Mouse (Mus musculus) forebrain, postnatal 0 days (tissue): Measurements from ENCODE around the gene Lrp1. TPM values are rescaled to one million over a fixed set of nuclear protein-coding genes. Genes with fewer than 3 reads are reported as not detected.

Experiments used
- ATAC-seq: fragments of 200-750 bp; cut with Nextera tagmentation; 2 replicates; pipeline ENCODE4 v1.8.0; 2017; ENCODE audit warnings: mild to moderate bottlenecking, moderate library complexity
- DNase-seq: peaks from one replicate; pipeline ENCODE4 v3.0.0-alpha.2; 2015
- H3K27ac ChIP-seq: fragments of 300-500 bp; sonication (generic); 2 replicates; pipeline ENCODE4 v1.5.1; 2014; ENCODE audit warnings: low read depth, mild to moderate bottlenecking, antibody characterized with exemption, low read length, moderate library complexity, mixed read lengths
- H3K27me3 ChIP-seq: fragments of 300-500 bp; sonication (generic); 2 replicates; pipeline ENCODE4 v1.6.1; 2014; ENCODE audit warnings: mild to moderate bottlenecking, low read length, mixed read lengths; ENCODE audit not compliant: insufficient read depth
- H3K36me3 ChIP-seq: fragments of 300-500 bp; sonication (generic); 2 replicates; pipeline ENCODE4 v1.6.1; 2014; ENCODE audit warnings: mild to moderate bottlenecking, moderate library complexity; ENCODE audit not compliant: insufficient read depth
- H3K4me1 ChIP-seq: fragments of 300-500 bp; sonication (generic); 2 replicates; pipeline ENCODE4 v1.6.1; 2014; ENCODE audit warnings: antibody characterized with exemption; ENCODE audit not compliant: insufficient read depth
- H3K4me2 ChIP-seq: fragments of 300-500 bp; sonication (generic); 2 replicates; pipeline ENCODE4 v1.6.1; 2014; ENCODE audit warnings: low read depth, mild to moderate bottlenecking, moderate library complexity
- H3K4me3 ChIP-seq: fragments of 300-500 bp; sonication (generic); 2 replicates; pipeline ENCODE4 v1.5.1; 2014; ENCODE audit warnings: low read depth, low read length, mixed read lengths
- H3K9ac ChIP-seq: fragments of 300-500 bp; sonication (generic); 2 replicates; pipeline ENCODE4 v1.6.1; 2014; ENCODE audit warnings: mild to moderate bottlenecking
- H3K9me3 ChIP-seq: fragments of 300-500 bp; sonication (generic); 2 replicates; pipeline ENCODE4 v1.6.1; 2016; ENCODE audit warnings: low read length
- CTCF ChIP-seq: sonication (generic); IDR thresholded peaks from 2 replicates; pipeline ENCODE4 v1.5.1; 2016; ENCODE audit warnings: antibody characterized with exemption, control low read depth, low read depth
- WGBS: fragments of 180-500 bp; shearing (Covaris S2); extraction: QIAGEN DNeasy Blood & Tissue Kit; methylation state at CpG from one replicate; pipeline ENCODE4 v1.1.7; 2014; 5-methylcytosine and 5-hydroxymethylcytosine counted together
- polyA plus RNA-seq: library from polyadenylated mRNA; unstranded; fragments of >200 nt; fragmentation: Nextera tagmentation; extraction: Ambion mirVana; gene quantifications from 2 replicates; pipeline ENCODE4 v1.2.1, GENCODE M21; 2015
- total RNA-seq: library from RNA; depleted of rRNA; stranded (reverse); fragments of >200 nt; gene quantifications from 2 replicates; pipeline ENCODE4 v1.2.3, GENCODE M21; 2014; rRNA removed

Lrp1 gene
- total and polyA plus RNA-seq, 2 experiments from 2014 or later: 70.4 to 228 TPM

- TF ChIP-seq CTCF: no peak
- no peak overlapping the region for H3K4me3 ChIP-seq
- no peak overlapping the region for H3K4me2 ChIP-seq
- WGBS: 78% methylated on average over 18 of the region's 18 CpGs
- 0 out of 2 replicates have a peak overlapping the region, but pooled peaks have one; percentile 9 for H3K27ac ChIP-seq
- no peaks in the 10 kb centered on the region for H3K27me3 ChIP-seq
- ATAC-seq (no peak; the same call in 1 of the 2 replicates), DNase-seq (no peak)
- H3K9me3 ChIP-seq: no peaks in the 10 kb centered on the region
- peaks cover 71% of the 10 kb centered on the region for H3K36me3 ChIP-seq
- H3K4me1 ChIP-seq: no peaks in the 10 kb centered on the region
- no peak overlapping the region for H3K9ac ChIP-seq
Observed at GRCm38 (mm10) chr10:127490160-127491127, 130.5 kb downstream of the Lrp1 start.

- no peak for DNase-seq
- Histone ChIP-seq H3K9me3 (no peaks in the 10 kb centered on the region), H3K9ac (no peak overlapping the region), H3K36me3 (peaks cover 73% of the 10 kb centered on the region), H3K27me3 (no peaks in the 10 kb centered on the region), H3K4me2 (no peak overlapping the region), H3K4me1 (no peaks in the 10 kb centered on the region), H3K27ac (no peak overlapping the region), H3K4me3 (no peak overlapping the region)
- ATAC-seq: no peak
- WGBS: 77% methylated on average over 7 of the region's 7 CpGs
- no peak for TF ChIP-seq CTCF
Observed at GRCm38 (mm10) chr10:127488856-127489255, 132.1 kb downstream of the Lrp1 start.

Other genes with a start within 250 kb of the Lrp1 start
- 47.5 and 51.0 TPM in 2 replicates for gene R3hdm2, start 240.8 kb downstream of the Lrp1 start, total RNA-seq
- gene R3hdm2, start 240.8 kb downstream of the Lrp1 start, polyA plus RNA-seq: 28.6 and 37.2 TPM in 2 replicates
- 0.85 and 1.7 TPM in 2 replicates for gene Stac3, start 119.5 kb downstream of the Lrp1 start, total RNA-seq
- 0.20 and 0.50 TPM in 2 replicates for gene Stac3, start 119.5 kb downstream of the Lrp1 start, polyA plus RNA-seq
- 4.9 and 15.5 TPM in 2 replicates for gene Ndufa4l2, start 106.2 kb downstream of the Lrp1 start, total RNA-seq
- gene Ndufa4l2, start 106.2 kb downstream of the Lrp1 start, polyA plus RNA-seq: 15.2 and 15.5 TPM in 2 replicates
- 31.5 and 43.8 TPM in 2 replicates for gene Shmt2, start 98.7 kb downstream of the Lrp1 start, total RNA-seq
- gene Shmt2, start 98.7 kb downstream of the Lrp1 start, polyA plus RNA-seq: 39.0 and 39.9 TPM in 2 replicates
- 2.1 and 2.2 TPM in 2 replicates for gene Nxph4, start 86.6 kb downstream of the Lrp1 start, total RNA-seq
- gene Nxph4, start 86.6 kb downstream of the Lrp1 start, polyA plus RNA-seq: 19.9 and 22.6 TPM in 2 replicates
- 4.6 and 5.4 TPM in 2 replicates for gene Stat6, start 21.8 kb upstream of the Lrp1 start, total RNA-seq
- 4.3 and 4.4 TPM in 2 replicates for gene Stat6, start 21.8 kb upstream of the Lrp1 start, polyA plus RNA-seq
- gene Nemp1, start 45.8 kb upstream of the Lrp1 start, total RNA-seq: 3.4 and 6.1 TPM in 2 replicates
- gene Nemp1, start 45.8 kb upstream of the Lrp1 start, polyA plus RNA-seq: 2.8 and 3.2 TPM in 2 replicates
- gene Nab2, start 47.4 kb upstream of the Lrp1 start, total RNA-seq: 12.9 and 14.4 TPM in 2 replicates
- 4.5 and 4.8 TPM in 2 replicates for gene Nab2, start 47.4 kb upstream of the Lrp1 start, polyA plus RNA-seq
- 0.15 and 0.29 TPM in 2 replicates for gene Myo1a, start 84.0 kb upstream of the Lrp1 start, total RNA-seq
- 0.28 and 0.35 TPM in 2 replicates for gene Myo1a, start 84.0 kb upstream of the Lrp1 start, polyA plus RNA-seq
- 0.46 and 2.8 TPM in 2 replicates for gene Tac2, start 103.3 kb upstream of the Lrp1 start, total RNA-seq
- gene Tac2, start 103.3 kb upstream of the Lrp1 start, polyA plus RNA-seq: 6.0 and 9.1 TPM in 2 replicates
- 7.5 and 11.9 TPM in 2 replicates for gene Zbtb39, start 118.4 kb upstream of the Lrp1 start, total RNA-seq
- 2.3 and 2.4 TPM in 2 replicates for gene Zbtb39, start 118.4 kb upstream of the Lrp1 start, polyA plus RNA-seq
- gene Gpr182, start 130.6 kb upstream of the Lrp1 start, total RNA-seq: 0.62 and 1.3 TPM in 2 replicates
- gene Gpr182, start 130.6 kb upstream of the Lrp1 start, polyA plus RNA-seq: 1.5 and 1.7 TPM in 2 replicates
- gene Rdh1, start 138.6 kb upstream of the Lrp1 start, total RNA-seq: 0.24 TPM in 1 of 2 replicates, not detected in the other
- gene Rdh1, start 138.6 kb upstream of the Lrp1 start, polyA plus RNA-seq: not detected in 2 replicates
- gene Rdh16f1, start 138.6 kb upstream of the Lrp1 start, total RNA-seq: not detected in 2 replicates
- not detected in 2 replicates for gene Rdh16f1, start 138.6 kb upstream of the Lrp1 start, polyA plus RNA-seq
- gene Rdh9, start 155.2 kb upstream of the Lrp1 start, total RNA-seq: 0.57 and 0.69 TPM in 2 replicates
- gene Rdh9, start 155.2 kb upstream of the Lrp1 start, polyA plus RNA-seq: 0.62 and 0.68 TPM in 2 replicates
- gene Rdh16, start 180.0 kb upstream of the Lrp1 start, total RNA-seq: 0.08 TPM in 1 of 2 replicates, not detected in the other
- gene Rdh16, start 180.0 kb upstream of the Lrp1 start, polyA plus RNA-seq: 0.07 TPM in 1 of 2 replicates, not detected in the other
- not detected in 2 replicates for gene Rdh19, start 228.8 kb upstream of the Lrp1 start, total RNA-seq
- gene Rdh19, start 228.8 kb upstream of the Lrp1 start, polyA plus RNA-seq: not detected in 2 replicates
- not detected in 2 replicates for gene Rdh16f2, start 245.3 kb upstream of the Lrp1 start, total RNA-seq
- not detected in 2 replicates for gene Rdh16f2, start 245.3 kb upstream of the Lrp1 start, polyA plus RNA-seq